Mouse (Mus musculus): ENCODE measurements at regions not wholly inside any gene's neighbourhood (a gene's known extent, or its start where the extent isn't known, plus 50 kb on each side); places are given as distances from the start of the nearest gene placed in this dataset.

- no peaks in the 10 kb centered on the region for H3K27me3 ChIP-seq (ENCODE audit: control insufficient read depth, insufficient read depth, low read length)
- H3K4me1 ChIP-seq (ENCODE audit: control insufficient read depth, insufficient read depth, low read length), result peaks cover 3% of the 10 kb centered on the region; the same call in 1 of the 2 replicates
- H3K27ac ChIP-seq (replicated peaks; ENCODE audit: low read depth, low read length), result no peak overlapping the region
- no peaks in the 10 kb centered on the region for H3K9me3 ChIP-seq (ENCODE audit: control insufficient read depth, low read length)
- no peak overlapping the region for H3K9ac ChIP-seq (ENCODE audit: low read depth, low read length, severe bottlenecking)
- ATAC-seq (ENCODE audit: low FRiP score, low read depth), result no peak
- H3K4me2 ChIP-seq (replicated peaks; ENCODE audit: low read depth, low read length, severe bottlenecking), result no peak overlapping the region
- H3K36me3 ChIP-seq (ENCODE audit: control insufficient read depth, insufficient read depth, low read length), result no peaks in the 10 kb centered on the region
- TF ChIP-seq POLR2A (IDR thresholded peaks at IDR 0.05; ENCODE audit: borderline replicate concordance, extremely low read depth, insufficient read depth, insufficient read length), result no peak
- DNase-seq (ENCODE audit: low spot score), result no peak
- WGBS, result 69% methylated on average over 3 of the region's 3 CpGs
- no peak overlapping the region for H3K4me3 ChIP-seq (replicated peaks; ENCODE audit: low read length)
Measured at GRCm38 (mm10) chr3:4798366-4798765, 952.2 kb upstream of the Gm8797 start.

GRCm38 (mm10) chr3:4834459-4834858 lies 916.1 kb upstream of the Gm8797 start:
- no peak overlapping the region for H3K4me3 ChIP-seq (replicated peaks; ENCODE audit: low read length)
- TF ChIP-seq POLR2A (IDR thresholded peaks at IDR 0.05; ENCODE audit: borderline replicate concordance, extremely low read depth, insufficient read depth, insufficient read length), result no peak
- no peak overlapping the region for H3K27ac ChIP-seq (replicated peaks; ENCODE audit: low read depth, low read length)
- no peaks in the 10 kb centered on the region for H3K27me3 ChIP-seq (ENCODE audit: control insufficient read depth, insufficient read depth, low read length)
- DNase-seq (ENCODE audit: low spot score), result no peak
- H3K4me1 ChIP-seq (ENCODE audit: control insufficient read depth, insufficient read depth, low read length), result no peaks in the 10 kb centered on the region
- no peaks in the 10 kb centered on the region for H3K9me3 ChIP-seq (ENCODE audit: control insufficient read depth, low read length)
- H3K36me3 ChIP-seq (ENCODE audit: control insufficient read depth, insufficient read depth, low read length), result no peaks in the 10 kb centered on the region
- H3K4me2 ChIP-seq (replicated peaks; ENCODE audit: low read depth, low read length, severe bottlenecking), result no peak overlapping the region
- 80% methylated on average over 1 of the region's 1 CpGs for WGBS
- no peak overlapping the region for H3K9ac ChIP-seq (ENCODE audit: low read depth, low read length, severe bottlenecking)
- no peak for ATAC-seq (ENCODE audit: low FRiP score, low read depth)

GRCm38 (mm10) chr3:4835645-4836044 lies 915.0 kb upstream of the Gm8797 start:
- WGBS, result 92% methylated on average over 1 of the region's 1 CpGs
- Histone ChIP-seq H3K36me3 (ENCODE audit: control insufficient read depth, insufficient read depth, low read length) (no peaks in the 10 kb centered on the region), H3K4me1 (ENCODE audit: control insufficient read depth, insufficient read depth, low read length) (no peaks in the 10 kb centered on the region), H3K27me3 (ENCODE audit: control insufficient read depth, insufficient read depth, low read length) (no peaks in the 10 kb centered on the region), H3K9me3 (ENCODE audit: control insufficient read depth, low read length) (no peaks in the 10 kb centered on the region), H3K4me2 (replicated peaks; ENCODE audit: low read depth, low read length, severe bottlenecking) (no peak overlapping the region), H3K4me3 (replicated peaks; ENCODE audit: low read length) (no peak overlapping the region), H3K9ac (ENCODE audit: low read depth, low read length, severe bottlenecking) (no peak overlapping the region), H3K27ac (replicated peaks; ENCODE audit: low read depth, low read length) (no peak overlapping the region)
- ATAC-seq (ENCODE audit: low FRiP score, low read depth) (no peak), DNase-seq (ENCODE audit: low spot score) (no peak)
- TF ChIP-seq POLR2A (IDR thresholded peaks at IDR 0.05; ENCODE audit: borderline replicate concordance, extremely low read depth, insufficient read depth, insufficient read length), result no peak

GRCm38 (mm10) chr3:4836888-4837287 lies 913.7 kb upstream of the Gm8797 start:
- H3K27ac ChIP-seq (replicated peaks; ENCODE audit: low read depth, low read length), result no peak overlapping the region
- no peak for DNase-seq (ENCODE audit: low spot score)
- H3K4me3 ChIP-seq (replicated peaks; ENCODE audit: low read length), result no peak overlapping the region
- H3K4me2 ChIP-seq (replicated peaks; ENCODE audit: low read depth, low read length, severe bottlenecking), result no peak overlapping the region
- no peak for TF ChIP-seq POLR2A (IDR thresholded peaks at IDR 0.05; ENCODE audit: borderline replicate concordance, extremely low read depth, insufficient read depth, insufficient read length)
- H3K9ac ChIP-seq (ENCODE audit: low read depth, low read length, severe bottlenecking), result no peak overlapping the region
- H3K27me3 ChIP-seq (ENCODE audit: control insufficient read depth, insufficient read depth, low read length), result no peaks in the 10 kb centered on the region
- H3K4me1 ChIP-seq (ENCODE audit: control insufficient read depth, insufficient read depth, low read length), result no peaks in the 10 kb centered on the region
- WGBS, result 44% methylated on average over 1 of the region's 1 CpGs
- no peak for ATAC-seq (ENCODE audit: low FRiP score, low read depth)
- H3K36me3 ChIP-seq (ENCODE audit: control insufficient read depth, insufficient read depth, low read length), result no peaks in the 10 kb centered on the region
- no peaks in the 10 kb centered on the region for H3K9me3 ChIP-seq (ENCODE audit: control insufficient read depth, low read length)

- ATAC-seq (ENCODE audit: low FRiP score, low read depth) (no peak), DNase-seq (ENCODE audit: low spot score) (no peak)
- Histone ChIP-seq H3K4me2 (replicated peaks; ENCODE audit: low read depth, low read length, severe bottlenecking) (no peak overlapping the region), H3K27ac (replicated peaks; ENCODE audit: low read depth, low read length) (no peak overlapping the region), H3K4me1 (ENCODE audit: control insufficient read depth, insufficient read depth, low read length) (no peaks in the 10 kb centered on the region), H3K36me3 (ENCODE audit: control insufficient read depth, insufficient read depth, low read length) (no peaks in the 10 kb centered on the region), H3K27me3 (ENCODE audit: control insufficient read depth, insufficient read depth, low read length) (no peaks in the 10 kb centered on the region), H3K9me3 (ENCODE audit: control insufficient read depth, low read length) (no peaks in the 10 kb centered on the region), H3K9ac (ENCODE audit: low read depth, low read length, severe bottlenecking) (no peak overlapping the region), H3K4me3 (replicated peaks; ENCODE audit: low read length) (no peak overlapping the region)
- 73% methylated on average over 1 of the region's 1 CpGs for WGBS
- no peak for TF ChIP-seq POLR2A (IDR thresholded peaks at IDR 0.05; ENCODE audit: borderline replicate concordance, extremely low read depth, insufficient read depth, insufficient read length)
Measured at GRCm38 (mm10) chr3:4854958-4855566, 895.5 kb upstream of the Gm8797 start.

- TF ChIP-seq POLR2A (IDR thresholded peaks at IDR 0.05; ENCODE audit: borderline replicate concordance, extremely low read depth, insufficient read depth, insufficient read length), result no peak
- Histone ChIP-seq H3K4me2 (replicated peaks; ENCODE audit: low read depth, low read length, severe bottlenecking) (no peak overlapping the region), H3K27ac (replicated peaks; ENCODE audit: low read depth, low read length) (no peak overlapping the region), H3K9me3 (ENCODE audit: control insufficient read depth, low read length) (no peaks in the 10 kb centered on the region), H3K27me3 (ENCODE audit: control insufficient read depth, insufficient read depth, low read length) (no peaks in the 10 kb centered on the region), H3K36me3 (ENCODE audit: control insufficient read depth, insufficient read depth, low read length) (no peaks in the 10 kb centered on the region), H3K4me1 (ENCODE audit: control insufficient read depth, insufficient read depth, low read length) (no peaks in the 10 kb centered on the region), H3K4me3 (replicated peaks; ENCODE audit: low read length) (no peak overlapping the region), H3K9ac (ENCODE audit: low read depth, low read length, severe bottlenecking) (no peak overlapping the region)
- DNase-seq (ENCODE audit: low spot score), result no peak
- no peak for ATAC-seq (ENCODE audit: low FRiP score, low read depth)
Measured at GRCm38 (mm10) chr3:4856571-4856970, 894.0 kb upstream of the Gm8797 start.
